Mouse (Mus musculus) kidney, adult 9 months (tissue): ENCODE data around the gene Ttc17.
A peak's percentile ranks its signal among the peaks of the same experiment; 100 is the strongest.

Source experiments
- DNase-seq: peaks from one replicate; pipeline ENCODE4 v3.0.0; 2022

Ttc17 gene

DNA sequence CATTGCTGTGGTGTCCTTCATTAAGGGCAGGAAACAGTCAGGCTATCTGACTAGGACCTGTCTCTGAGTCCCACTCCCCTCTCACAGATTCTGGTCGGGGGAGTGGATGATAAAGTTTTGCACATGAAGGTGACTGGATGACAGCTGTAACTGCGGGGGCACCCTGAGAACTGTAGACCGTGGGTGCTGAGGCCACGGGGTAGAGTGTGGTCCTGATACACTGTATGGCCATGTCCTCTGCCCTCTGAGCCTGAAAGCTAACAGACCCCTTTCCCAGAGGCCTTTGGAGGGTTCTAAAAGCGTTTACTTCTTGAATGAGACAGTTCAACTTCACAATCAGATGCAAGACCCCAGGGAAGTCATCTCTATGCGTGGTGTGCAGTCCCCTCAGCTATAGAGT is 116.8 kb downstream of the Ttc17 start:
- no peak for DNase-seq

DNA sequence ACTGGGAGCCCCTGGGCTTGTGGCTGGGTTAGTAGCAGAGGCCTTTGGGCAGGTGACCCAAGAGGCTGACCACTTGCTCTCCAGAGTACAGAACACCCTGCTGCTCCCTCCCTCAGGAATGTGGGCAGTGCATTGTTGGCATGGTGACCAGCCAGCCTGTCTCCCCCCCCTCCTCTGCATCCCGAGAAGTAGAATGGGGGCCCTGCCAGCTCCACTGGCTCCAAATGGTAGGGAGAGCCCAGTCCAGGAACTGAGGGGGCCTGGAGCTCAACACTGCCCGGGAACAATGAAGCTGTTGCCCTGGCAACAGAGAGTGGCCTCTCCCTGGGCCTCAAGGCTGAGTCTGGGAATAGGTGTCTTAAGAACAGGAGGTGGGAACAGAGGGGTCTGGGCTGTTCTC is 117.3 kb downstream of the Ttc17 start:
- DNase-seq: peak; percentile 70

DNA sequence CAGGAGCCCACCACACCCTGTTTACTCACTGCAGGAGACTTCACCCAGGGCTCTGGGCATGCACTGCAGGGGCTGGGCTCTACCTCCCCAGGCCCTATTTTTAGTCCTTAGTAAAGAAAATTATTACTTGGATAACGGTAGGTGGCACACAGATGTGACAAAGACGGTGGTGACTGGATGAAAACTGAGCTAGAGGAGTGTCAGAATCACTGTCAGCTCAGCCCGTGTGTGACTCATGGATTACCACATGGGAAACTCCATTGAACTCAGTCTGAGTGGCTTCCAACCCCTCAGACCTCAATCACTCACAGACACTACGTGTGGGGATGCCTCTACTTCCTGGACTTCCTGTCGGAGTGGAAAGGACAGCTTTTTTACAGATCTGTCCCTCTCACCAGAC is 118.4 kb downstream of the Ttc17 start:
- DNase-seq: no peak

DNA sequence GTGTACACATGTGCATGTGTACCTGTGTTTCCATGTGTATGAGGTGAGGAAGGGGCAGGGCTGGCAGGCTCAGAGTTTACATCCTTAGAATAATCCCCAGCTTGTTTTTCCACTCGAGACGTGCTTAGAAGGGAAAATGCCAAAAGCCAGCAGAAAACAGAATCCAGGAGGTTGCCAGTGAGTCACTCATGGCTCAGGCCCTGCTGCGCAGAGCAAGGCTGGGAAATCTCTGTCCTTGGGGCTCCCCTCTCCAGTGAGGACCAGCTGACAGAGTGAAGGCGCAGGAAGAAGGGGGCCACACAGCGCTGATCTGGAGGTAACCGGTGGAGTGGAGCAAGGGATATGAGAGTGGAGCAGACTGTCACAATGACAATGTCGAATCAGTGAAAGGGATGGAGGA is 119.1 kb downstream of the Ttc17 start:
- DNase-seq: no peak

DNA sequence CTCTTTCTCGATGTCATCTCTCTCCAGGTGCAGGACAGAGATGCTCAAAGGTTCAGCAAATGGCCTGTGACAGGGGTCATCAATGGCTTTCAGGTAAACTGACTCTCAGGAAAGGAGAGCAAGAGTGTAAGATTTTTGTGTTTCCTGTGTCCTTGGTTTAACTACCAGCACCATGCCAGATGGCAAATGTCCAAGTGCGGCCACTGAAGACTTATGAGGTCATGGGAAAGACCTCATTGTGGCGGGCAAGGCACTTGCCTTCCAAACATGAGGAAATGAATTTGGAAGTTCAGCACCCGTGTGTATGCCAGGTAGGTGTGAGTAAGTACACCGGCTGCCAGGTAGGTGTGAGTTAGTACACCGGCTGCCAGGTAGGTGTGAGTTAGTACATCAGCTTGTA is 123.0 kb downstream of the Ttc17 start:
- DNase-seq: peak; percentile 35

DNA sequence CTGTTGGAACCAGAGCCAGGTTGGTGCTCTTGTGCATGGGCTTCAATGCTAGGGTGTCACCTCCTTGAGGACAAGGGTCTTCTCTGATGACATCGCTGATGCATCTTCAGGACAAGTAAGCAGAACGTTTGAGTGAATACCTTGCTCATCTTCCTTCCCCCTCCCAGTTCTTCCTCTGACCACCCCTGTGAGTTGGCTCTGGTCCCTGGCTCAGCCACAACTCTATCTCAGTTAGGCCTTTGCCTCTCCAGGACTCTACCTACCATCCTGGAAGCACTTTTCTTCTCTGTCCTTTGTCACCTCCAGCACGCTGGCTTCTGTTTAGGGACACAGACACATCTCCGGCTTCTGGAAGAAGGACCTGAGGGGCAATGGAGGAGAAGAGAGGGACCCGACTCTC is 126.9 kb downstream of the Ttc17 start:
- no peak for DNase-seq

DNA sequence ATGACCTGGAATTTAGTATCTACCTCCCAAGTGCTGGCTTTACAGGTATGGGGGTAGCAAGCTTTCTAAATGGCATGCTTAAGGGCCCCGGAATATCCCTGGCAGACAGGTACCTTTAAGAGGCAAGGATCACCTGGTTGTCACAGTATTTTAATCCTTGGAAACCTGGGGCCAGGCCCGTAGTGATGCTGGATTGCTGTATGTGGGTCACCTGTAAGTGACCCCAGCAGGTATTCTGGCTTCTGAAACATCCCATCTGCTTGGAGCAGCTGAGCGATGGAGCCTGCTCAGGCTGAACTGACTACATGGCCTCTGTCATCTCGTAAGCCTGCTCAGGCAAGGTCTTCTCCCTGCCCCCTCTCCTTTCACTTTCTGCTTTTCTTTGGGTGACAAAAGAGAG is 130.4 kb downstream of the Ttc17 start:
- DNase-seq: no peak

DNA sequence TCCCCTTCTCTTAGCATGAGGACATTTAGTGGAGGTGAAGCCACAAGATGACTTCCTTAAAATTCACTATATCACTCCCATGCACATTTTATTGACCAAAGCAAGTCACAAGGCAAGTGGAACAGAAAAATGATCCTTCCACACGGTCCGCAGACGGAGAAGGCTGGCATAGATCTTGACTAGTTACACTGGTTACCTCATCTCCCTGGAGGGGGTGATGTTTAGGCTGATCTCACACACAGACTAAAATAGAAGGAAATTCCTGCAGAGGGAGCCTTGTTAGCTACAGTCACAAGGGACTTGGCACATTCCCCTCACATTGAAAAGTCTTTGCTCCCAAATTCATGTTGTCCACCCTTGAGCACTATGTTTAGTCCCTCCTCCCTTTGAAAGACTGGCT is 130.8 kb downstream of the Ttc17 start:
- DNase-seq: no peak

DNA sequence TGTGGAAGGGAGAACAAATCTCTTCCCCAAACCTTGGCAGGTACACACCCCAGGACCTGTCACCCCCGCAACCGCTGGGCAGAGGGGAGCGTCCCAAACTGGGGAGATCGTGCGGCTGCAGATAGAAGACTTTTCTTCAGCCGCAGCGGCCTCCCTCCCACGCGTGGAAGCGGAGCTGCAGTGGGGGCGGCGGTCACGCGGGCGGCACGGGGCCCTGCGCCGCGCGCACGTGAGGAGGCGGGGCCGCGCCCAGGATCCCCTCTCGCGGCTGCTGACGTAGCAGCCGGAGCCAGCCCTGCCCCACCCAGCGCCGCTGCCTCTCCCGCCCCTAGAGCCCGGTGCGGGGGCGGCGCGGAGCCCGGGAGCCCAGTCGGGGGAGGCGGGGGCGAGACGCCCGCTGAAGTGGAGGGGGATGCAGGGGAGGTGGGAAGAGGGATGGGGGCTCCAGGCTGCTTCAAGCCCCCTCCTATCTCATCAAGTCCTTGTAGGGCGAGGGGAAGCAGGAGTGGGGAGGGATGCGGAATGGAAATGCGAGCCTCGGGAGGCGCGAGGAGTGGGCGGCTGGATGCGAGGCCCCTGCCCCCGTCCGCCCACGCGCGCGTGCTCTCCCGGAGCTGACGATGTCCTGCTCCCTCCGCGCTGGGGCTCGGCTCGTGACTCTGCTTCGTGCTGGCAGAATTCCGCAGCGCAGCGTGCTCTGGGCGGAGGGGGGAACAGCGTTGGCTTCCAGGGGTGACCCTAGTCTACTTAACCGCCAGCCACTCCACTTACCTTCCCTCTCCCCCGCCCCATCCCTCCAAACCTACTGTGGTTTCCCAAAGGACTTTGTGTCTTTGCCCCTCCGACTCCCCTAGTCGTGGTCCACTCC is 133.1 kb downstream of the Ttc17 start:
- peak; percentile 72 for DNase-seq

DNA sequence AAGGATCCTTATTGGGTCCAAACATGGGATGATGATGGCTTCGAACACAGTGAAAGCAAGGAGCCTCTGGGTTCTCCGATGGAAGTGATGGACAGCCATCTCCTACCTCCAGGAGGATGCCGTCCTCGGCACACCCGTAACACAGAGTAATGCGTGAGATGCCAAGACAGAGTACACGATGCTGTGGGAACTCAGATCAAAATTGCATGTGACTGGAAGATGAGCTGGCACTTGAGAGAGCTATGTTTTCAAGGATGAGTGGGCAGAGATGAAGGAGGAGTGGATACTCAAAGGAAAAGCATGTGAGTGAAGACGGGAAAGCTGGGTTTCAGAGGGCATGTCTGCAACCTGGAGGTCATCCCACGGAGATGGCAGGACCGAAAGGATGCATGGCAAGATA is 135.3 kb downstream of the Ttc17 start:
- DNase-seq: no peak

DNA sequence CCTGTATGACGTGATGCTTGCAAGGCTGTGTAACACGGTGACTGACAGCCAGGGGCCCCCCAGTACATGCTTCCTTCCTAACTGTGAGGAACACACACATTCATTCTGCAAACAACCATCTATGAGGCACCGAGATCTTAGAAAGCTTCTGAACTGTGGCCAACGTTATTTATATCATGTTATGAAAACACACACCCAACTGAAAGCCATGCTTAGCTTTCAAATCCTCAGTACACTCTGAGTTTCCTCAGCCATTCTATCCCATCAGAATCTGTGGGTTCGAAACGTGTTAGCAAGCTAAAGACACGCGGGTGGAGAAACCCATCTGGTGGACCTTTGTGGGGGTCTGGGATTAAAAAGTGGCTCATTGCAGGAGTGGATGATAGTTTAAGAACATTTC is 137.7 kb downstream of the Ttc17 start:
- no peak for DNase-seq

DNA sequence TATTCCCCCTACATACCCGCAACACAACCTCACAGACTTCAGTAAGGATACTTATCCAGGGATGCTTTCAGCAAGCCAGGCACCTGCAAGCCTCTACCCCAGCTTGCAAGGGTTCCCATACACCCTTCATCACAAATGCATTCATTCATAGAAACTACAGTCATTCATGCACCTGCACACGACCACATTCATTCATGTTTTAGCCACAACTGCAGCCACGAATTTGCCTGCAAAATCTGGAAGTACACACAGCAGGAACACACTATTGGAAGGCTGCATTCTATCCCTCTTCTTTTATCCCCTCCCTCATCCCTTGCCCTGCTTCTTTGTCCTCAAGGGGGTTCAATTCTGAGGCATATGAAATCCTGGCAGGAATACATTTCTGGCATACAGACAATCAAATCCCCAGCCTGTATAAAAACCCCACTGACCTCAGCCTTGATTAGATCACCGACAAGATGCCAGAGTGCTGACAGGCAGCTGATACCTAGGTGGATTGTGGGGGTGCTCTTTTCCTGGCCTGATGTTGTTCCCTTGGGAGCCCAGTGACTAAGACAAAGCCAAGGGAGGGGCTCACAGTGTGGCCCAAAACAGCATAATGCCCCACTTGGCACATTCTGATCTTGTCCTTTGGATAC is 139.2 kb downstream of the Ttc17 start:
- no peak for DNase-seq

DNA sequence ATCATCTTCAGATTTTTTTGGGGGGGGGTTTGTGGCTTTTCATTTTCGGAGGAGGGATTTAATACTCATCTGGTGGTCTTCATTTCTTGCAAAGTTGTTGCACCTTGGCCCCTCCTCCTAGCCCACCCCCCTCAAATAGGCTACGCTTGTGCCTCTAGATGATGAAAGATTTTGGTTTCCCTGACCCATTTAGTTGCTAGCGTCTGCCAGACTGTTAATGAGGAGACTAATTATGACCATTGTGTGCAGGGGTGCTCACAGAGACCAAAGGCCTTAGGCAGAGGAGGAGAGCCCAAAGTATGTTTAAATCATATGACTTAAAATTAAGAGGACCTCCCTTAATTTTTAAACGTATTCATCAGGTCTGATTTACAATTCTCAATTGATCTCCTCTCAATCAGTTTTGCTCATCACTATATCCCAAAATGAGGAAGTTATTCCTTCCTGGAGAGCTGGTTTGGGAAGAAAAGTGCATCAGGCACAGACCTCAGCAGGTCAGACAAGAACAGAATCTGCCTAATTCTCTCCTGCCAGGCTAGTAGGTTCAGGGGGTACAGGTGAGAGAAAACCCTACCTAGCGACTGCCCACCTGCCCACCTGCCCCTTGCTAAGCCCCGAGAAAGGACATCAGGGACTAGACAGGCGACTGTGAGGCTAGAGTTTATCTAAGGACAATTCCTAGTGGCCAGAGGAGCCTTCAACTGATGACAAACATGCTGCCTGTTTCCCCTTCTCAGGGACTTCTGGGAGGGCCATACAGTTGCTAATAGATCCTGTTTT is 139.9 kb downstream of the Ttc17 start:
- no peak for DNase-seq

DNA sequence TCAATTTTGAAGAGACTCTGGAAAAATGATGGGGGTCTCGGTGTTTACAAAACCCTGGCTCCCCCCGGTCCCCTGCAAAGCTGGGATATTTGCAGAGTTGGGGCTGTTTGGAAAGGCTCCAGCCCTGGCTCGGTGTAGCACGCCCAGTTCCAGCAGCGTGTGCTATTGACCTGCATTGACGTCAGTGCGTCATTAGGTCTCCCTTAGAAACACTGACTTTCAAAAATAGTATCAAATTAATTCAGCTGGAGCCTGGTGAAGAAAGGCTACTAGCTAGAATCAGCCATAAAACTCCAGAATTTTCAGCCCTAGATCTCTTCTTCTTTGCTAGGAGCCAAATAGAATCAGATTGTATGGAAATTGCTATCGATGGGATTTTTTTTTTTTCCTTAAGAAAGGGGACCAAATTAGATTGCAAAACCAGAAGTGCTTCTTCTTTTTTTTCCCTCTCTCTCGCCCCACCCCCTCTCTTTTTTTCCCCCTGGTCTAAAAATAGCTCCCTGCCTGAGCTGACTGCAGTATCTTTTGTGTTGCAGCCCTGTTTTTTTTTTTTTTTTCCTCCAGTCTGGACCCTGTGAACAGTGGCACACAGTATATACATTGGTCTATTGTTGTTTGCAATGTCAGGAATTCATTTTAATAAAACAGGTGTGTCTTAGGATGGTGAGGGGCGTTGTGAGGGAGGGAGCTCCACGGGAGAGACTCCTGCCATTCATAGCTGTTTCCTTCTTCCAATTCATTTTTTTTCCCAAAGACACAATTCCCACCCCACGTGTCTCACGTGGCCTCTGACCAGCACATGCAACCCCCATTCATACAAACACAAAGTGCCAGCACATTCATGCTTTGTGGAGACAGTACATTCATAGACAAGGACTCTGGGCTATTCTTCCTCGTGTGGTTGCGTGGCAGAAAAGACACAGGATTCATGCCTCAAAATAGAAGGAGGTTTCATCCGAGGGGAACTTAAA is 141.0 kb downstream of the Ttc17 start:
- peak; percentile 45 for DNase-seq

DNA sequence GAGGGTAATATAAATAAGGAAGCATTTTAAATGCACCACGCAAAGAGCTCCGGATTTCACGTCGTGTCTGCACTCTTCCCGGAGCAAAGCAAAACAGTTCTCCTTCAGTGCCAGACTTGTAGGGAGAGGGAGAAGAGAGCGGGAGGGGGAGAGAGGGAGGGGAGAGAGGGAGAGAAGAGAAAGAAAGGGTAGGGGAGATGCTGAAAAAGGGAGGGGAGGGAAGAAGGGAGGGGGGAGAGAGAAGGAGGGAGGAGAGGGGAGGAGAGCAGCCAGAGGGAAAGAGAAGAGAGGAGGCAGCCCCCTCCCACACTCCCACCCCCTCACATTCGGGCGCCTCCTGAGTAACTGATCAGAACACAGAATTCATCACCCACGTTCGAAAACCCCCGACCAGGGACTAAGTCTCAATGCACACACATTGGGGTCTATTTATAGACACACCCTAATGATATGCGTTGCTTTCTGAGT is 141.8 kb downstream of the Ttc17 start:
- DNase-seq: no peak

DNA sequence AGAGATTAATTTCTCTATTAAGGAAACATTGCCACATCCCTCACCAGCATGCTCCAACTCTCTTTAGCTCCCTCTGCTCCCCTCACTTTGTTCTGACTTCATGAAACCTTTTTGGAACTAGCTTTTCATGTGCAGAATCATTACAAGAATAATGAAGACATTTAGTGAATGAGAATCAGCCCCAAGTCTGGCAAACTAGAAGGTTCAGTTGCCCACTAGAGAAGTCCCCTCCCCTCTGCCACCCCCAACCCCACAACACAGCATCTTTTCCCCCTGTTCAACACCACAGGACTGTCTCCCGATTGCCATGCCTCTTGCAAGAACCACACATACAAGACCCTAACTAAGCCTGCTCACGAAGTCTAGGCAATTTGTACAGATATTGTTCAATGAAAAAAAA is 142.5 kb downstream of the Ttc17 start:
- DNase-seq: no peak

DNA sequence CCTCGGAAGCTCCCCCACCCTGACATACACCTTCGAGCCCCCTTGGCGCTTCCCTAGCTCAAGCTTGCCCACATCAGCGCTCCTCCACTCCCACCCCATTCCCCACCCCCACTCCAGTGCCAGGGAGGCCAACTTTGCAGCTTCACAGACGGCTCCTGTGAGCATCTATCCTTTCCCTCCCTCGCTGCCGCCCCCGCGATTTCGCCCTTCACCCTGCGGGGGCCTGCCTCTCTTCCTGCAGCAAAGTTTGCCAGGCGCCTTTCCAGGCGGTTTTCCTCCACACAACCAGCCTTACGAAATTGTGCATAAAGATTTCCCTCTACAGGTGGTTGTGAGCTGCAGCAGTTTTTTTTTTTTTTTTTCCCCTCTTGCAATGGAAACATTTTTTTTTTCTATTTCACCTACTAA is 143.0 kb downstream of the Ttc17 start:
- no peak for DNase-seq

DNA sequence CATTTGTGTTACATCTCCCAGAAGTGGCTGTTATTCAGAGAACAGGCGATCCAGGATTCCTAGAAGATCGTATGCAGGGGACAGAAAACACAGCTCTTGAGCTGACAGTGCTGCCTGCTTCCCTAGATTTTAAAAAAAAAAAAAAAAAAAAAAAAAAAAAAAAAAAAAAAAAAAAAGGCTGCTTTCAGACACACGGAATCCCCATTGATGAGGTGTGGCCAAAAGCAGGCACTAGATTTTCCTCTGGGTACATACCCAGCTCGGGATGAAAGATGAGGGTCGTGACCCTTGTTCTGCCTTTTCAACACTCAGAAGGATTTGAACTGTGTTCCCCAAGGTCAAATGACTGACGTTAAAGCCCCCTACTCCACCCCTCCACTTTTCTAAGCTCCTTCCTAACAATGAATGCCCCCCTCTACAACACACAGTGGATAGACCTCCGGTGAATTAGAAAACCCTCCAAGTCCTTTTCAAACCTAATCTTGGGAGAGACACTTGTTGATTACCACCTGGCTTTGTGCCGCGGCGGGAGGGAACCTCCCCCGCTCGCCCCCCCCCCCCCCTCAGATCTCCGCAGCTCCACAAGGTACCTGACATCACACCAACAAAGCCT is 143.5 kb downstream of the Ttc17 start:
- DNase-seq: no peak

DNA sequence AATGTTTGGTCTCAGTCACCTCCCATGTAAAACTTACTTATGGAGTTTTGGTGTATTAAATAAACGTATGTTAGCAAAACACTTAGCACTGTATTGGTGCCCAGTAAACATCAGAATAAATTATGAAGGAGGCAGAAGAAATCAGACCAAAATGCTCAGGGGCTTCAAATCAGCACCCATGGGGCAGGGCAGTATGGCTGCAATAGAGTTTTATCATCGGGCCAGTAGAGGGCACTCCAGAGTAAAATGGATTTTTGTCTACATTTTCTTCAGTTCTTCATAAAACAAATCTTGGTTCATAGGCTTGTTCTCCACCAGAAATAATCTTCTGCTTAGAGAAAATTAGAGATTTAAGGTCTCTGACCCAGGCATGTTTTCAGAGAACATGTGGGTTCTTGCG is 152.4 kb downstream of the Ttc17 start:
- no peak for DNase-seq
